Mouse (Mus musculus) right cerebral cortex, postnatal 36 days (tissue): ENCODE data around the gene Plpp2.

Source experiments
- DNase-seq, 2 experiments: peaks; one replicate each; pipeline ENCODE4 v3.0.0; 2022; ENCODE audit warnings: low spot score in 2 of 2, mixed read lengths in 1 of 2

The Plpp2 gene

DNA sequence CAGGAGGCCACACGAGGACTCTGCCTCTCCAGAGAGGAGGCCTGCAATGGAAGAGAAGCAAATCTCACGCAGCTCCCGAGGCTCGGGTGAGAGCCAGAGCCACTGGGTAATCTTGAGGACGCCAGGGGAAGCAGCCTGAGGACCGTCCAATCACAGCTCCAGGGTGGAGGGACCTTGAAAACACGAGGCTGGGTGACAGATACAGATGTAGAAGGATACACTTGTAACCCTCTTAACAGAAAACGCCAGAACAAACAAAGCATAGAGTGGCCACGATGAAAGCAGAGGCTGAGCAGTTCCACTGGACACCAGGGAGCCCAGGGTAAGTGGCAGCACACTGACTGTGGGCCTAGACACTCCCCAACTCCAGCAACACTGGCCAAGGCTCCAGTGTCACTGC lies 16.8 kb upstream of the Plpp2 start:
- no peak for DNase-seq

DNA sequence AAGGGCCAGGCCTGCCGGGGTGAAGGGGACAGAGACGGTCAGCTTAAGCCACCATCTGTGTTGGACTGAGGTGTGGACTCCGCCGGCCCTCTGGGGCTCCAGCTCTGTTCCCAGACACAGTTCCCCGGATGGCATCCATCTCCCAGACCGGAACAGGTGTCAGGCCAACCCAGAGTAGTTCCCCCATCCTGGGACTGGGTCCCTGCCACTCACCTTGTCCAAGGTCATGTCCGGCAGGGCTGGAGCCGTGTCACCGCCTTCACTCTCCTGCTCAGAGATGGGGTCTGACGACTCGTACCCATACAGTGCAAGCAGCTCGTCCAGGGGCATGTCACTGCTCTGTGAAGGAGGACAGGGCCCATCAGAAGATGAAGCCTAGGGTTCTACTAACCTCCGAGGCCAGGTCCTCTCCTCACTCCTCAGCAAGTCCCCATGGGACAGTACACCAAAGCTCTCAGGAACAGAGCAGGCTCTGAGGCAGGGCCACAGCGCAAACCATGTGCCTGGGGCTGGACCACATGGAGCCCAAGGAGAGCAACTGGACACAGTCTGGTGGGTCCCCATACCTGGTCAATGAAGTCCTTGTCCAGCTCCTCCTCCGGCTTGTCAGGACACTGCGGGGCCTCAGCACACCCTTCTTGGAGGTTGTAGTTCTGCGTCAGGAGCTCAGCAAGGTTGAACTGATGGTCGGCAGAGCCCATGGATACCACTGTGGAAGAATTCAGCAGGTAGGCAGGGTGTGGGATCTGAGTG lies 15.6 kb upstream of the Plpp2 start:
- DNase-seq, result peak in 1 of 2 experiments; percentile 0

DNA sequence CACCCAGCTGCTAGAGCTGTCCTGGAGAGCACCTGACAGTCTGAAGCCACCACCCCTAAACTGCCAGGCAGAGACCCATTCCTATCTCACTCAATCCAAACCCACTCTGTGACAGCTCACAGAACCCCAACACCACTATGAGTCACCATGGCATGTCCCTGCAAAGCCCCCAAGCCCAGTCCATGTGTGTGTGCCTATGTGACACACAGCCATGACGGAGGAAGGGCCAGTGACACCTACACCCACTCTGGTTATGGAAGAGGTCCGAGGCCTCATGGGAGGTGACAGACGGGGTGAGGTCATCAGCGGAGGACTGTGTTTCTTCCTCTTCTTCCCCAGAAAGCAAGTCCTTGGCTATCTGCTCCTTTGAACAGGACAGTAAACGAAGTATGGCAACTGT lies 14.9 kb upstream of the Plpp2 start:
- DNase-seq, result peak in 1 of 2 experiments; percentile 0

- peak in 1 of 2 experiments; percentile 0 for DNase-seq
These were observed 13.6 kb upstream of the Plpp2 start for GRCm38 (mm10) chr10:79547148-79547675.

- DNase-seq, result no peak
These were observed 12.9 kb upstream of the Plpp2 start for GRCm38 (mm10) chr10:79546483-79546882.

- peak in 1 of 2 experiments; percentile 0 for DNase-seq
These were observed 12.3 kb upstream of the Plpp2 start for GRCm38 (mm10) chr10:79545891-79546290.

- peak in 1 of 2 experiments; percentile 0 for DNase-seq
These were observed 11.0 kb upstream of the Plpp2 start for GRCm38 (mm10) chr10:79544631-79545030.

- DNase-seq, result peak in 1 of 2 experiments; percentile 0
These were observed 10.4 kb upstream of the Plpp2 start for GRCm38 (mm10) chr10:79543884-79544597.

DNA sequence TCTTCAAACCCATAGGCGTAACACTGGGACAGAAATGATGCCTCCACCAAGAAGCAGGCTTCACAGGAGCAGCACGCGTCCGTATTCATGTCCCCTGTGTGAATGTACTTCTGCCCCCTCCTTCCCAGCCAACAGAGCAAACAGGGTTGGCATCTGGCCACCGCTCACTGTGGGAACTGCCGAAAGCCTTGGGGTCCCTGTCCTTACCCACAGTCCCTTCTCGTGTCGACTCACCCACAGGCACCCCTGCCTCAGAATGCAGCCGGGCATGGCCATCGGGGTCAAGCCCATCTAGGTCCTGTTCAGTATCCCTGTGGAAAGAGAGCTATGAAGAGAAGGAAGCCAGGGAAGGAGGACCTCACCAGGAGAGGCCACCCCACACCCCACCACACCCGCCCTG lies 8.6 kb upstream of the Plpp2 start:
- no peak for DNase-seq

GRCm38 (mm10) chr10:79541522-79541921 lies 7.9 kb upstream of the Plpp2 start:
- no peak for DNase-seq

DNA sequence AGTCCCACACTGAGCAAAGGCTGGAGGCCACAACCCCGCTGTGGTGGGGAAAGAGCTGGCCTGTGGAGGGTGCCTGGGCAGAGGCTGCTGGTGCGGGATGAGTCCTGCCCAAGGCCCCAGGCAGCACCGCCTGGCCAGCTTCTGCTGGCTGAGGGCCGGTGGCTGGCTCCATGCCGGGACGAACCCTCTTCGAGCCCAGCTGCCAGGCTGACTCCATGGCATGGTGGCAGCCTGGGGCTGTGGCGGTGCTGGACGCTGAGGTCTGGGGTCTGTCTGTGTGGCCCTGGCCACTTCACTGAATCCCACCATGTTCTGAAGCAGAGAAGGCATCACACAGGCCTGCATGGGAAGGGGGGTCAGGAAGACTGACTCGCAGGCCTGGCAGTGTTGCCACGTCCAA lies 7.2 kb upstream of the Plpp2 start:
- no peak for DNase-seq

DNA sequence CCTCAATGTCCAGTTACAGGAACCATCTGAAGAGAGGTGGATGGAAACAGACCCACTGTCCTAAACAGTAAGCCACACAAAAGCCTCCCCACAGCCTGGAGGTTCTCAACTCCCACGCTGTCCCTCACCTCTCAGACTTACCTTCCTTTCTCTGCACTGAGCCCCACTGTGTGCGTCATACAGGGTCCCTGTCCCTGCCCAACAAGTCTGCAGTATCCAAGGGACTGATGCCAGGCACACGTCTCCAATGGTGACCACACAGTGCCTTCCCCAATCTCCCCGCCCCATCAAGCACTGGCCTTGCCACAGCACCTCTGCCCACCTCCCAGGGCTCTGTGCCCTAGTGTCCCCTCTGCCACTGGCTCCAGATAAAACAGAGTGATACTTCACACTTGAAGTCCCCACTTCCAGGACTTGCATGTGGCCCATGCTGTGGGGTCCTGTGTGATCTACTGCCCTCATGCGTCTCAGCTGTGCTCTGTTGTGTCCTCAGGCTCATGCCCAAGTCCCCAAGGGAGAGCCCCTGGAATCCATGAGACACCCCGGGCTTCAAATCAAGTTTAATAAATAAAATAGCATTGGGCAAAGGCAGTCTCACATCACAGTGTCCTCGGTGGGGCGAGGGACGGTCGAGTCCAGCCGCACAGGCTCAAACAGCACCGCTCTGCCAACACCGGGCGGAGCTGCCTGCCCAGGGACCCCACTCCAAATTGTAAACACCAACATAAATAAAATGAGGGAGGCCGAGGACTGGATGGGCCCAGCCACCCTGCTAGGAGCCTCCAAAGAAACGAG lies 6.3 kb upstream of the Plpp2 start:
- DNase-seq, result no peak

GRCm38 (mm10) chr10:79538873-79539272 lies 5.3 kb upstream of the Plpp2 start:
- no peak for DNase-seq

GRCm38 (mm10) chr10:79538323-79538722 lies 4.7 kb upstream of the Plpp2 start:
- no peak for DNase-seq

DNA sequence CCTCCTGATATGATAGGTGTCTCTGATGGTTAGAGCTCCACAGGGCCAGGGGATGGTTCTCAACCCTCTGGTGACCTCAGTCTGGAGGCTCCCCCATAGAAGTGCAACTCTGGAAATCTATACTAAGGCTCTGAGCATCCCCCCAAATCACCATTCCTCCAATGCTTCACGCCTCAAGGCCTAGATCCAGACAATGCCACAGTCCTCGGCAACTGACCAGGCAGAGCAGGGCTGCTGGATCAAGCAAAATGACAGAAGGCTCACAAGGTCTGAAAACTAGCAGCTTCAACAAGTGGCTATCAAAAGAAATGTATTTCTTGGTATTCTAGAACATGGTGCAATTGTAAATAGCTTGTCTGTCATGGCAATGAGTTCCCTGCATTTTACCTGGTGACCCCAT lies 4.2 kb upstream of the Plpp2 start:
- DNase-seq, result no peak

DNA sequence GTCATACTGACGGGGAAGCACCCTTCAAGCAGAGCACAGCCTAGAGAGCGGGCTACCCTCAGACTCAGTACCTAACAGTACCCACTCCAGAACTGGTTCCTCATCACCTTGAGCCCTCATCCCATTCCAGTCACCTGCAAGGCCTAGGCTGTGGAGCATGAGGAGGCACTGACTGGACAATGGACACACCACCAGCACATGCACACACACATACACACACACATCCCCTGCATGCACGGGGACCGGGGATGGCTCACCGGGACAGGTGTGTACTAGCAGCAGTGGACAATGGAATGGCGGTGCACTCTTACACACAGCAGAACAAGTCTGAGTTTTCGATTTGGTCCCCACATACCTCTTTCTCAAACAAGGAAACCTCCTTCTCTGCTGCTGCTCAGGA lies 3.7 kb upstream of the Plpp2 start:
- DNase-seq, result no peak

- no peak for DNase-seq
These were observed 3.0 kb upstream of the Plpp2 start for GRCm38 (mm10) chr10:79536461-79537080.

DNA sequence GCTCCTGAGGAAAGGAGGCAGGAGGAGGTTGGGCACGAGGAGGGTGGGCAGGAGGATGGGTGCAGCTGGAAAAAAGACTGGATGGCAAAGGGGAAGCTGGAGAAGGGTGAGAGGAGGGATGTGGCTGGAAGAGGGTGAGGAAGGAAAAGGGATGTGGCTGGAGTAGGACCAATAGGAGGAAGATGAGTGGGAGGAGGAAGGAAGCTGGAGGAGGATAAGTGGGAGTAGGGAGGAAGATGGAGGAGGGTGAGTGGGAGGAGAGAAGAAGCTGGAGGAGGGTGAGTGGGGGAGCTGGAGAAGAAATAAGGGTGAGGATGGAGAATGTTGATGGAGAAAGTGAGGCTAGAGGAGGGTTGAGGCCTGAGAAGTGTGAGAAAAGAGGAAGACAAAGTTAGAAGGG lies 1.8 kb upstream of the Plpp2 start:
- DNase-seq, result no peak

- DNase-seq, result no peak
These were observed 830 bp upstream of the Plpp2 start for GRCm38 (mm10) chr10:79534426-79534825.

DNA sequence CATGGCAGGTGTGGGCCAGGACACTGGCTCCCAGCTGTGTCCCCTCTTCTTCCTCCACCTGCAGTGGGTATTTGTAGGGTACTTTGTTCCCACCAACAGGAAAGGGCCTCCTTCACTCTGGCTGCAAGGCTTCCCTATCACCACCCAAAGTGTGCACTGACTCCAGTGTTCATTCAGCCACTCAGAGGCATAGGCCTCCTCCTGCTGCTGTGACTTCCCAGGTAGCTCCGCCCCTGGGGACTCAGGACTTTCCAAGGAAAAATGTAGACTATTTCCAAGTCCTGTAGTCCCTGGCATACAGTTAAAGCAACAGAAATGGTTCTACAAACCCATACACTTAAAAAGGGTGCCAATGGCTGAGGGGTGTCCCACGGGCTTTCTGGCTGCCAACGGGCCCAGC lies 918 bp downstream of the Plpp2 start:
- DNase-seq, result no peak

DNA sequence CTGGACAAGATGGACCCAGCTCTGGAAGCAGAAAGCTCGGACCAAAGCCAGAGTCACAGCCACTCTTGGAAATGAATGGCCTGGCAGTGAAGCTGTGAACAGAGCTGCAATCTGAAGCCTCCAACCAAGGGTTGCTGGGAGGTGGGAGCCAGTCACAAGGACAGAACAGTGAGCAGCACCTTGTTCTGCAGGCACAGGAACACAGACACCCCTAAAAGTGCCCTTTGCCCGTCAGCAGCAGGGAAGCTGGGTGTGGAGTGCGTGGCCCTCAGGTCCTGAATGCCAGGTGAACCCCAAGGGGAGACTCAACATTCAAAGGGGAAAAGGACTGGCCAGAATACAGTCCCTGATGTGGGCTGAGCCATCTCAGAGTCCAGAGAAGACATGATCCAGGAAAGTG lies 2.0 kb downstream of the Plpp2 start:
- no peak for DNase-seq

DNA sequence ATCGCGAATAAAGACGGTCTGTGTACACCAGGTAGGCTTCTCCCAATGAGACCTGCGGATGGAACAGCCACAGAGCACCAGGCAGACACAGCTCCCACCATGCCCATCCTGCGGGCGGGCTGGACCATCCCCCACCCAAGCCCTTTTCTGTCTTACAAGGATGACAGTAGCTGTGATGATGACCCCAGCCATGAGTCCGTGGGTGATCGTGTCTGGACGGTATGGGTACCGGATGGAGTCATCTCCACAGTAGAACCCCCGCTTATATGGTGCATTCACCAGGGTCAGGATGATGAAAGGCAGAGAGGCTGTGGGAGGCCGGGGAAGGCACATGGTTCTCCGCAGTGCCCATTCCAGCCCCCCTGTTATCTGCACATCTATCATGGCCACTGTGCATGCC lies 2.9 kb downstream of the Plpp2 start:
- no peak for DNase-seq
